ENCODE assay signal across 14 mouse cellular contexts in genomic region chr17:33550388-33550787, GRCm38 (mm10). TPM values are rescaled to one million over a fixed set of nuclear protein-coding genes. Genes with fewer than 3 reads are reported as not detected.
"Had no signal": no experiment of that assay in that cellular context is flagged by ENCODE, and none has a peak within 500 bp of the region (broad histone marks: within the 10 kb centered on the region; RNA-seq: fewer than 3 reads in every experiment).

No protein-coding gene starts in this region.

- H3K27ac ChIP-seq: kidney, postnatal 0 days; layer of hippocampus, adult 2 months; limb, embryonic 13.5 days; liver, embryonic 14.5 days; neural tube, embryonic 12.5 days; stomach, embryonic 15.5 days had no signal

- H3K4me2 ChIP-seq: limb, embryonic 13.5 days; neural tube, embryonic 12.5 days; stomach, embryonic 15.5 days had no signal

- DNase-seq: kidney, adult 8-10 months; left cerebral cortex, postnatal 4 days; lung, postnatal 10 days; midbrain, embryonic 14.5 days; retina, postnatal 1 day; thymus, postnatal 4 days had no signal

- H3K4me1 ChIP-seq: limb, embryonic 13.5 days; neural tube, embryonic 12.5 days; stomach, embryonic 15.5 days had no signal

- ATAC-seq: intestine, postnatal 0 days had no signal

- H3K9me3 ChIP-seq: limb, embryonic 13.5 days; neural tube, embryonic 12.5 days; stomach, embryonic 15.5 days had no signal

- H3K9ac ChIP-seq: limb, embryonic 13.5 days; liver, embryonic 14.5 days; neural tube, embryonic 12.5 days; stomach, embryonic 15.5 days had no signal

- H3K4me3 ChIP-seq: layer of hippocampus, adult 2 months; limb, embryonic 13.5 days; myocyte; neural tube, embryonic 12.5 days; stomach, embryonic 15.5 days had no signal

- H3K27me3 ChIP-seq: limb, embryonic 13.5 days; neural tube, embryonic 12.5 days; stomach, embryonic 15.5 days had no signal

RNA-seq across cellular contexts. Expression of gene Myo1f, which starts 5.1 kb away (rescaled TPM):
- polyA plus RNA-seq: myocyte had no signal
